Mouse (Mus musculus): ENCODE data around the gene Trim80. TPM values are rescaled to one million over a fixed set of nuclear protein-coding genes. Genes with fewer than 3 reads are reported as not detected.

Gene Trim80
- polyA plus RNA-seq, 1 experiment: 0.28 TPM

DNA sequence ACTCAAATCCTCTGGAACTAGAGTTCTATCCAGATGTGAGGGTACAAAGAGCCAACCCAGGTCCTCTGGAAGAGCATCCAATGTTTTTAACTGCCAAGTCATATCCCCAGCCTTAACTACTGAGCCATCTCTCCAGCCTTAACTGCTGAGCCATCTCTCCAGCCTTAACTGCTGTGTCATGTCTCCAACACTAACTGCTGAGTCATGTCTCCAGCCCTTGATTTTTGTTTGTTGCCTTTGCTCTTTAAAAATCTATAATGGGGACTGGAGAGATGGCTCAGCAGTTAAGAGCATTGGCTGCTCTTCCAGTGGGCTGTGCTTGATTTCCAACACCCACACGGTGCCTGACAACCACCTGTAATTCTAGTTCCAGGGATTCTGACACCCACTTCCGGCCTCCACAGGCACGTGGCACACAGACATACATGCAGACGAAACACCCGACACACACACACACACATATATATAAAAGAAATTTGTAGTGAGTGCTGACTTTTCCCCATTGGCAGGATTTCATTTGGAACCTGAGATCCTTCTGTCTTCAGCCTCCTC is 2.7 kb upstream of the Trim80 start:
- H3K4me1 ChIP-seq (ENCODE audit: control insufficient read depth, insufficient read depth, low read length): no peaks in the 10 kb centered on the region
- no peak overlapping the region for H3K4me3 ChIP-seq (ENCODE audit: insufficient read depth, low read depth, low read length)
- no peaks in the 10 kb centered on the region for H3K27me3 ChIP-seq (replicated peaks; ENCODE audit: control insufficient read depth, insufficient read depth, low read length)
- no peaks in the 10 kb centered on the region for H3K36me3 ChIP-seq (ENCODE audit: control insufficient read depth, insufficient read depth, low read length)
- H3K27ac ChIP-seq (ENCODE audit: insufficient read depth, low read depth, low read length): no peak overlapping the region
- DNase-seq: no peak
- TF ChIP-seq CTCF (conservative IDR thresholded peaks at IDR 0.05; ENCODE audit: insufficient read depth, insufficient read length, low read depth, low read length) (no peak), POLR2A (IDR thresholded peaks at IDR 0.05; ENCODE audit: low read depth, low read length) (no peak)
- 67% methylated on average over 5 of the region's 5 CpGs for WGBS

DNA sequence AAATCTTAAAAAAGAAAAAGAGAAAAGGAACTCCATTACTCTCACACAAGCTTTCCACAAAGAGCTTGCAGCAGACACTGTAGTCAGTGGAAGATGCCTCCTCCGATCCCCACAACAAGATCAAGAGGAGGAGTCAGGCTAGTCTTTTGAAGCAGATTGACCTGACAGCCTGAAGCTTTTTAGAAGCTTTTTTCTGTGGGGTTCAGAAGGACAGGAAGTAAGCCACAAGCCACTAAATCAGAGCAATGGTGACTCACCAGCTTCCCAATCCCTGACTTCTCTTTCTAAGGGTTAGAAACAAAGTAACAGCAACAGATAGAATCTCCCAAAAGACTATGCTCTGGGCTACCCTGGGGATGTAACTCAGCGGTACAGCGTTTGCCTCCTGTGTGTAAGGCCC is 1.0 kb upstream of the Trim80 start:
- no peak overlapping the region for H3K4me3 ChIP-seq (ENCODE audit: insufficient read depth, low read depth, low read length)
- no peaks in the 10 kb centered on the region for H3K36me3 ChIP-seq (ENCODE audit: control insufficient read depth, insufficient read depth, low read length)
- no peak for TF ChIP-seq CTCF (conservative IDR thresholded peaks at IDR 0.05; ENCODE audit: insufficient read depth, insufficient read length, low read depth, low read length)
- no peak for TF ChIP-seq POLR2A (IDR thresholded peaks at IDR 0.05; ENCODE audit: low read depth, low read length)
- H3K27ac ChIP-seq (ENCODE audit: insufficient read depth, low read depth, low read length): no peak overlapping the region
- H3K27me3 ChIP-seq (replicated peaks; ENCODE audit: control insufficient read depth, insufficient read depth, low read length): no peaks in the 10 kb centered on the region
- DNase-seq: no peak
- WGBS: 73% methylated on average over 3 of the region's 3 CpGs
- no peaks in the 10 kb centered on the region for H3K4me1 ChIP-seq (ENCODE audit: control insufficient read depth, insufficient read depth, low read length)

DNA sequence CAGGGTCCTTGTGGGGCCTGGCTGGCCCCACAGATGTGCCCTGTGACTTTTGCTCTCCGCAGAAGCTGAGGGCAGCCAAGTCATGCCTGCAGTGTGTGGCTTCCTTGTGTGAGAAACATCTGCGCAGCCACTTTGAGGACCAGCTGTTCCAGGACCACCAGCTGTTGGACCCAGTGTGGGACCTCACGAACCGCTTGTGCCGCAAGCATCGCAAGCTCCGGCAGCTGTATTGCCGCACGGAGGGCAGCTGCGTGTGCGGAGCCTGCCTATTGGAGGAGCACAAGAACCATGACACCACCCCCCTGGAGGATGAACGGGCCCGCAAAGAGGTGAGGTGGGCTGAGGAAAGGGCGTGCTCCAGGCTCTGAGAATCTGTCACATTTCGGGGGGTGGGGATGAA is 1.1 kb downstream of the Trim80 start:
- H3K27me3 ChIP-seq (replicated peaks; ENCODE audit: control insufficient read depth, insufficient read depth, low read length): no peaks in the 10 kb centered on the region
- 77% methylated on average over 15 of the region's 15 CpGs for WGBS
- H3K27ac ChIP-seq (ENCODE audit: insufficient read depth, low read depth, low read length): no peak overlapping the region
- TF ChIP-seq POLR2A (IDR thresholded peaks at IDR 0.05; ENCODE audit: low read depth, low read length): no peak
- no peak for TF ChIP-seq CTCF (conservative IDR thresholded peaks at IDR 0.05; ENCODE audit: insufficient read depth, insufficient read length, low read depth, low read length)
- DNase-seq: no peak
- H3K36me3 ChIP-seq (ENCODE audit: control insufficient read depth, insufficient read depth, low read length): no peaks in the 10 kb centered on the region
- peaks cover 3% of the 10 kb centered on the region for H3K4me1 ChIP-seq (ENCODE audit: control insufficient read depth, insufficient read depth, low read length)
- H3K4me3 ChIP-seq (ENCODE audit: insufficient read depth, low read depth, low read length): no peak overlapping the region

DNA sequence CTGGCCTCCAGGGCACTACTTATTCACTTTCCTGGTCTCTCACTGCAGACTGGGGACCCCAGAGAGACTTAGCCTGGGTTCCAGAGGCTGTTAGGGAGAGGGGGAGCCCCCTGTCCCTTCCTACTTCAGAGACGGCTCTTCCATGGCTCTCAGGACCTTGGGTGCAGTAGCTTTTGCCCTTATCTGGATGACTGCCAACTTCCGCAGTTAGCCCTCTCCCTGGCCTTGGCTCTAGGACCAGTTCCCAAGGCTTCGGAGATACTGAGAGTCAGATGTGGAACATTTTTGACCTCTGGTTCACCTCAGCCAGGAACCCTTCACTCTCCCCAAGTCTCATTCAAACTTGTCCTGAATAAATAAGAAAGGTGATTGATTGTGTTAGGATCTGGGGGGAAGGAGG is 6.6 kb downstream of the Trim80 start:
- WGBS: 4% methylated on average over 3 of the region's 3 CpGs
- no peak overlapping the region for H3K4me3 ChIP-seq (ENCODE audit: insufficient read depth, low read depth, low read length)
- TF ChIP-seq CTCF (conservative IDR thresholded peaks at IDR 0.05; ENCODE audit: insufficient read depth, insufficient read length, low read depth, low read length) (no peak), POLR2A (IDR thresholded peaks at IDR 0.05; ENCODE audit: low read depth, low read length) (no peak)
- H3K27me3 ChIP-seq (replicated peaks; ENCODE audit: control insufficient read depth, insufficient read depth, low read length): no peaks in the 10 kb centered on the region
- H3K4me1 ChIP-seq (ENCODE audit: control insufficient read depth, insufficient read depth, low read length): peaks cover 49% of the 10 kb centered on the region
- H3K36me3 ChIP-seq (ENCODE audit: control insufficient read depth, insufficient read depth, low read length): no peaks in the 10 kb centered on the region
- DNase-seq: peak; percentile 81
- H3K27ac ChIP-seq (ENCODE audit: insufficient read depth, low read depth, low read length): peak overlapping the region; percentile 97

DNA sequence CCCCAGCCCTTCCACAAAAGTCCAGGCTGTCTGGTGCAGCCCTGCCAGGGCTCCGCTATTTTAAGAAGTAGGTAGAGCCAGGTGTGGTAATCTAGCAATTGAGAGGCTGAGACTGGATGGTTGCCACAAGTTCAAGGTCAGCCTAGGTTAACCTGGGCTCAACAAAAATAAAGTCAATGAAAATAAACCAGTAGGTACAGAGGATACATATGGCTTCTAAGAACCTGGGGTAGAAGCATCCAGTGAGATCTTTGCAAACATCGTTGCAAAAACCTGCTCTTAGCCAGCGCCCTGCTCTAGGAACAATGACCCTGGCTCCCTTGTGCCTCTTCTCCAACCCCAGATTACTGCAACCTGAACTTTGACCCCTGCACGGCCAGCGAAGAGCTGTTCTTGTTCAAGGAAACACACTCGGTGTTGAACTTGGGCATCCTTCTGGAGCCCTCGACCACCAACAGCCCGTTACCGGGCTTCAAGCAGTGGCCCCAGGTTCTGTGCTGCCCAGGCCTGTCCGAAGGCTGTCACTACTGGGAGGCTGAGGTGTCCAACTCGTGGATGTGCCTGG is 7.1 kb downstream of the Trim80 start:
- TF ChIP-seq CTCF (conservative IDR thresholded peaks at IDR 0.05; ENCODE audit: insufficient read depth, insufficient read length, low read depth, low read length): no peak
- TF ChIP-seq POLR2A (IDR thresholded peaks at IDR 0.05; ENCODE audit: low read depth, low read length): no peak
- no peak overlapping the region for H3K4me3 ChIP-seq (ENCODE audit: insufficient read depth, low read depth, low read length)
- H3K27me3 ChIP-seq (replicated peaks; ENCODE audit: control insufficient read depth, insufficient read depth, low read length): no peaks in the 10 kb centered on the region
- H3K4me1 ChIP-seq (ENCODE audit: control insufficient read depth, insufficient read depth, low read length): peaks cover 49% of the 10 kb centered on the region
- DNase-seq: peak; percentile 79
- H3K36me3 ChIP-seq (ENCODE audit: control insufficient read depth, insufficient read depth, low read length): no peaks in the 10 kb centered on the region
- peak overlapping the region; percentile 97 for H3K27ac ChIP-seq (ENCODE audit: insufficient read depth, low read depth, low read length)
- 52% methylated on average over 11 of the region's 11 CpGs for WGBS

DNA sequence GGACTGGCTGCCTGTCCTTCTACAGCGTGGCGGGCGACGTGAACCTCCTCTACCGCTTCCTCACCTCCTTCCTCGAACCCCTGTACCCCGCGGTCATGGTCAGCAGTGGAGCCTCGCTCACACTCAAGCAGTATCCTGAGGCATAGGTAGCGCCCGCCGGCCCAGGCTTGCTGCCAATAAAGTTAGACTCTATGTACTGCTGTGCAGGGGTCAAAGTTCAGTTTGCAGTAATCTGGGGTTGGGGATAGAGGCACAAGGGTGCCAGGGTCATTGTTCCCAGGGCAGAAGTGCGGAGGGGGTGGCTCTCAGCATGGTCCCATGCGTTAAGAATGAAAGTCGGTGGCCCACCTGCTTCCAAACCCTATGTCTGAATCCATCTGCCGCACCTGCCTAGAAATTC is 7.7 kb downstream of the Trim80 start:
- TF ChIP-seq POLR2A (IDR thresholded peaks at IDR 0.05; ENCODE audit: low read depth, low read length): no peak
- no peak for TF ChIP-seq CTCF (conservative IDR thresholded peaks at IDR 0.05; ENCODE audit: insufficient read depth, insufficient read length, low read depth, low read length)
- Histone ChIP-seq H3K36me3 (ENCODE audit: control insufficient read depth, insufficient read depth, low read length) (no peaks in the 10 kb centered on the region), H3K4me3 (ENCODE audit: insufficient read depth, low read depth, low read length) (no peak overlapping the region), H3K27ac (ENCODE audit: insufficient read depth, low read depth, low read length) (peak overlapping the region; percentile 97), H3K27me3 (replicated peaks; ENCODE audit: control insufficient read depth, insufficient read depth, low read length) (no peaks in the 10 kb centered on the region), H3K4me1 (ENCODE audit: control insufficient read depth, insufficient read depth, low read length) (peaks cover 49% of the 10 kb centered on the region)
- DNase-seq: peak; percentile 91
- 58% methylated on average over 16 of the region's 16 CpGs for WGBS

DNA sequence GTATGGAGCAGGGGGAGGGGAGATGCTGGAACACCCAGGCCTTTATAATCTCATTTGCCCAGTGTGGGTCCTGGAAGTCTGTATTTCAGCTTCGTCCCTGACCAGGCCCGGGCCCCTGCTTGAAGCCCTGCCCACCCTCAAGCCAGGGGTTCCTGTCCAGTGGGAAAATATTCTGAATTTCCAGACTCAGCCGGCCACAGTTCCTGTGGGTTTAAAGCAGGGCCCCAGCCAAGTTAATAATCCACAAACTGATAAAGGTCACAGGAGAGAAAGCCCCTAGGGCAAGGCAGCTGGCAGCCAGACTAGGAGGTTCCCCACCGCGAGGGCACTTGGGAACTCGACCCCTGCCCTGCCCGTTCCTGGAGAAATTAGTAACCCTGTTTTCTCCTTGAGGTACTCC is 8.7 kb downstream of the Trim80 start:
- WGBS: 26% methylated on average over 7 of the region's 7 CpGs
- DNase-seq: peak; percentile 93
- TF ChIP-seq CTCF (conservative IDR thresholded peaks at IDR 0.05; ENCODE audit: insufficient read depth, insufficient read length, low read depth, low read length) (no peak), POLR2A (IDR thresholded peaks at IDR 0.05; ENCODE audit: low read depth, low read length) (no peak)
- H3K4me3 ChIP-seq (ENCODE audit: insufficient read depth, low read depth, low read length): no peak overlapping the region
- no peaks in the 10 kb centered on the region for H3K27me3 ChIP-seq (replicated peaks; ENCODE audit: control insufficient read depth, insufficient read depth, low read length)
- no peaks in the 10 kb centered on the region for H3K36me3 ChIP-seq (ENCODE audit: control insufficient read depth, insufficient read depth, low read length)
- H3K27ac ChIP-seq (ENCODE audit: insufficient read depth, low read depth, low read length): peak overlapping the region; percentile 97
- H3K4me1 ChIP-seq (ENCODE audit: control insufficient read depth, insufficient read depth, low read length): peaks cover 49% of the 10 kb centered on the region
